Mouse (Mus musculus) frontal cortex, postnatal 10 days (tissue): ENCODE results near the gene Wscd2.
A peak's percentile ranks its signal among the peaks of the same experiment; 100 is the strongest.

Source experiments
- DNase-seq, 2 experiments: peaks; one replicate each; pipeline ENCODE4 v3.0.0; 2022; ENCODE audit warnings: low spot score in 2 of 2, mixed read lengths in 1 of 2

Gene Wscd2

GRCm38 (mm10) chr5:113611131-113611530, 121.0 kb downstream of the Wscd2 start:
- DNase-seq, result no peak

GRCm38 (mm10) chr5:113611771-113612233, 121.7 kb downstream of the Wscd2 start:
- no peak for DNase-seq

GRCm38 (mm10) chr5:113618716-113619115, 128.6 kb downstream of the Wscd2 start:
- DNase-seq, result no peak

- no peak for DNase-seq
Measured at GRCm38 (mm10) chr5:113619151-113619550, 129.0 kb downstream of the Wscd2 start.

GRCm38 (mm10) chr5:113620130-113620716, 130.1 kb downstream of the Wscd2 start:
- no peak for DNase-seq

GRCm38 (mm10) chr5:113620999-113621398, 130.9 kb downstream of the Wscd2 start:
- DNase-seq, result no peak

GRCm38 (mm10) chr5:113623052-113623451, 132.9 kb downstream of the Wscd2 start:
- no peak for DNase-seq

- DNase-seq, result no peak
Measured at GRCm38 (mm10) chr5:113625068-113625467, 134.9 kb downstream of the Wscd2 start.

GRCm38 (mm10) chr5:113626352-113626751, 136.2 kb downstream of the Wscd2 start:
- no peak for DNase-seq

GRCm38 (mm10) chr5:113626991-113627390, 136.9 kb downstream of the Wscd2 start:
- DNase-seq, result no peak

GRCm38 (mm10) chr5:113627820-113628437, 137.8 kb downstream of the Wscd2 start:
- DNase-seq, result no peak

- no peak for DNase-seq
Measured at GRCm38 (mm10) chr5:113629248-113629647, 139.1 kb downstream of the Wscd2 start.

GRCm38 (mm10) chr5:113630116-113630515, 140.0 kb downstream of the Wscd2 start:
- no peak for DNase-seq

GRCm38 (mm10) chr5:113633037-113633714, 143.0 kb downstream of the Wscd2 start:
- DNase-seq, result no peak

GRCm38 (mm10) chr5:113634024-113634651, 144.0 kb downstream of the Wscd2 start:
- peak; percentile 53 to 58 for DNase-seq

- no peak for DNase-seq
Measured at GRCm38 (mm10) chr5:113634887-113635610, 144.9 kb downstream of the Wscd2 start.

- DNase-seq, result no peak
Measured at GRCm38 (mm10) chr5:113635861-113636565, 145.9 kb downstream of the Wscd2 start.

- no peak for DNase-seq
Measured at GRCm38 (mm10) chr5:113637631-113638030, 147.5 kb downstream of the Wscd2 start.

- DNase-seq, result no peak
Measured at GRCm38 (mm10) chr5:113638055-113638454, 147.9 kb downstream of the Wscd2 start.

GRCm38 (mm10) chr5:113639126-113639525, 149.0 kb downstream of the Wscd2 start:
- DNase-seq, result no peak
